Mouse (Mus musculus): ENCODE measurements around the gene Iscu. TPM values are rescaled to one million over a fixed set of nuclear protein-coding genes. Genes with fewer than 3 reads are reported as not detected.
"Not testable (repeated sequence)": the region's sequence is repeated elsewhere in the genome, so short reads cannot be mapped to it uniquely, and the experiment has no call there.

Gene Iscu
- polyA plus RNA-seq, 1 experiment from 2014 or later, result 101 TPM

DNA sequence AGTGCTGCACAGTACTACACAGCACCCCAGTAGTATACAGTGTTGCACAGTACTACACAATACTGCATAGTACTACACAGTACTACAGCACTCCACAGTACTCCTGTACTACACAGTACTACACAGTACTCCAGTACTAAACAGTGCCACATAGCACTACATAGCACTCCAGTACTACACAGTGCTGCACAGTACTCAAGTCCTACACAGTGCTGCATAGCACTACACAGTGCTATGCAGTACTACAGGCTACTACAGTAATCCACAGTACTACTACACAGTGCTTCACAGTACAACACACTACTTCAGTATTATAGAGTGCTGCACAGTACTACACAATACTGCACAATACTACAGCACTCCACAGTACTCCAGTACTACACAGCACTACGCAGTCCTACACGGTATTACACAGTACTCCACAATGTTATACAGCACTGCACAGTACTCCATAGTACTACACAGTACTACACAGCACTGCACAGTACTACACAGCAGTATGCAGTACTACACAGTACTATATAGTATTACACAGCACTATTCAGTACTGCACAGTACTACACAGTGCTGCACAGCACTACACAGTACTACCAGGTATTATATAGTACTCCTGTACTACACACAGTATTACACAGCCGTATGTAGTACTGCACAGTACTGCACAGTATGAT, 7.7 kb downstream of the Iscu start:
- 98% methylated on average over 3 of the region's 3 CpGs for WGBS
- Histone ChIP-seq H3K27ac (ENCODE audit: low read depth, low read length) (no peak overlapping the region), H3K9ac (ENCODE audit: low read length) (no peak overlapping the region), H3K27me3 (replicated peaks; ENCODE audit: control insufficient read depth, insufficient read depth, low read length) (no peaks in the 10 kb centered on the region), H3K9me3 (replicated peaks; ENCODE audit: control insufficient read depth, low read length) (no peaks in the 10 kb centered on the region), H3K4me1 (ENCODE audit: control insufficient read depth, insufficient read depth, low read length) (no peaks in the 10 kb centered on the region), H3K36me3 (ENCODE audit: control insufficient read depth, insufficient read depth, low read length) (peaks cover 29% of the 10 kb centered on the region), H3K4me2 (ENCODE audit: low read length) (no peak overlapping the region), H3K4me3 (ENCODE audit: low read depth, low read length) (no peak overlapping the region)
- DNase-seq (ENCODE audit: low spot score) (no peak), ATAC-seq (no peak)

DNA sequence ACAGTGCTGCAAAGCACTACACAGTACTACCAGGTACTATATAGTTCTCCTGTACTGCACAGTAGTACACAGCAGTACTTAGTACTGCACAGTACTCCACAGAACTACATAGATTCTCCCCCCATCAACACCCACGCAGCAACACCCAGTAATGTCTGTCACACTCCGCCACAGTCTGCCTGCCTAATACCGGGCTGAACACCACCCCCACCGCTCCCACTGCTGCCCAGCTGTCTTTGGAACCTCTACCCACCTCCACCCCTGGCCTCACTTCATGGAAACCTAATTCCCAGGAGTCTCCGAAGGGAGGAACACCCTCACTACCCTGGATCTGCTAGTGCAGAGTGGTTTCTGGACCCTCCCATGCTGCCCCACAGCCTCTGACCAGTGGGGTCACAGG, 8.2 kb downstream of the Iscu start:
- WGBS, result 89% methylated on average over 5 of the region's 5 CpGs
- Histone ChIP-seq H3K9me3 (replicated peaks; ENCODE audit: control insufficient read depth, low read length) (no peaks in the 10 kb centered on the region), H3K4me1 (ENCODE audit: control insufficient read depth, insufficient read depth, low read length) (no peaks in the 10 kb centered on the region), H3K9ac (ENCODE audit: low read length) (no peak overlapping the region), H3K4me2 (ENCODE audit: low read length) (no peak overlapping the region), H3K27me3 (replicated peaks; ENCODE audit: control insufficient read depth, insufficient read depth, low read length) (no peaks in the 10 kb centered on the region), H3K4me3 (ENCODE audit: low read depth, low read length) (no peak overlapping the region), H3K36me3 (ENCODE audit: control insufficient read depth, insufficient read depth, low read length) (peaks cover 24% of the 10 kb centered on the region), H3K27ac (ENCODE audit: low read depth, low read length) (no peak overlapping the region)
- DNase-seq (ENCODE audit: low spot score) (no peak), ATAC-seq (no peak)

DNA sequence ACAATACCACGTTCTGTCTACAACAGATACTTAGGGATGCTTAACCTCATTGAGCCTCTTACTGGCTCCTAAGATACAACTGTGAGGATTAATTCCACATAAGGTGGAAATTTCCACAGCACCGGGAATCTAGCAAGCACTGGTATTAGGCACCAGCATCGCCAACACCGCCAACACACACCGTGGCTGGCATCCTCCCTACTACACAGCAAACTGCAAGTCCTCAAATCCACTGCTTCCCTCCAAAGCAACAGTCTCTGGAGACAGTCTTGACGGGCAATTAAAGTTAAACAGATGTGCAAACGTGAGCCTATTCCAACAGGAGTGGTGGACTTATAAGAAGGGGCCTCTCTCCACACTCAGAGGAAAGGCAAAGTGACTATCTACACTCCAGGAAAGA, 8.7 kb downstream of the Iscu start:
- Histone ChIP-seq H3K36me3 (ENCODE audit: control insufficient read depth, insufficient read depth, low read length) (peaks cover 19% of the 10 kb centered on the region), H3K27ac (ENCODE audit: low read depth, low read length) (no peak overlapping the region), H3K27me3 (replicated peaks; ENCODE audit: control insufficient read depth, insufficient read depth, low read length) (no peaks in the 10 kb centered on the region), H3K4me1 (ENCODE audit: control insufficient read depth, insufficient read depth, low read length) (no peaks in the 10 kb centered on the region), H3K9me3 (replicated peaks; ENCODE audit: control insufficient read depth, low read length) (no peaks in the 10 kb centered on the region), H3K4me3 (ENCODE audit: low read depth, low read length) (no peak overlapping the region), H3K4me2 (ENCODE audit: low read length) (no peak overlapping the region), H3K9ac (ENCODE audit: low read length) (no peak overlapping the region)
- WGBS, result 83% methylated on average over 7 of the region's 7 CpGs
- DNase-seq (ENCODE audit: low spot score) (no peak), ATAC-seq (no peak)

DNA sequence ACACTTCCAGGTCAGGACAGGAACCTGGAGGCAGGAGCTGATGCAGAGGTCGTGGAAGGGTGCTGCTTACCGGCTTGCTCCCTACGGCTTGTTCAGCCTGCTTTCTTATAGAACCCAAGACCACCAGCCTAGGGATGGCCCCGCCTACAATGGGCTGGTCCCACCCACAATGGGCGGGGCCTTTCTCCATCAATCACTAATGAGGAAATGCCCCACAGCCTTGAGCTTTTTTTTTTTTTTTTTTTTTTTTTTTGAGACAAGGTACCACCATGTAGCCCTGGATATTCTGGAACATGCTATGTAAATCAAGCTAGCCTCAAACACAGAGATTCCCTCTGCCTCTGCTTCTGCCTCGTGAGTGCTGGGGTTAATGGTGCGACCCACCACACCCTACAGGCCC, 9.3 kb downstream of the Iscu start:
- Histone ChIP-seq H3K36me3 (ENCODE audit: control insufficient read depth, insufficient read depth, low read length) (peaks cover 13% of the 10 kb centered on the region), H3K27me3 (replicated peaks; ENCODE audit: control insufficient read depth, insufficient read depth, low read length) (no peaks in the 10 kb centered on the region), H3K9ac (ENCODE audit: low read length) (no peak overlapping the region), H3K9me3 (replicated peaks; ENCODE audit: control insufficient read depth, low read length) (no peaks in the 10 kb centered on the region), H3K4me1 (ENCODE audit: control insufficient read depth, insufficient read depth, low read length) (no peaks in the 10 kb centered on the region), H3K4me3 (ENCODE audit: low read depth, low read length) (no peak overlapping the region), H3K4me2 (ENCODE audit: low read length) (no peak overlapping the region), H3K27ac (ENCODE audit: low read depth, low read length) (no peak overlapping the region)
- 85% methylated on average over 7 of the region's 7 CpGs for WGBS
- ATAC-seq (no peak), DNase-seq (ENCODE audit: low spot score) (no peak)

DNA sequence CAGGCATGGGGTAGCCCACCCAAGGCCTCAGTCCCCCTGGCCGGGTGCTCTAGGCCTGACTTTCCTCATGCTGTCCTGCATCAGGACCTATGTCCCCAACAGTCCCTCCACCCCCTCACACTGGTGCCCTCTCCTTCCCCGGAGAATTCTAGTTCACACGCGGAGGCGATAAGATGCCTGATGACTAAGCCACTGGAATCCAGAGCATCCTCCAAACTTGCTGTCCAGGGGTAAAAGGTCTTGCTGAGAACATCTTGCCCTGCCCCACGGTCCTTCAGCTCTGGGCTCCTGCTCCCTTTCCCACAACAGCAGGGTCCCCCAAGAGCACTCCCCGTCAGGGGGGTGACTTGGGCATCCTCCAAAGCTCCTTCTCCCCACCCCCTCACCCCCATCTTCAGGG, 10.1 kb downstream of the Iscu start:
- 86% methylated on average over 7 of the region's 7 CpGs for WGBS
- no peak overlapping the region for H3K4me3 ChIP-seq (ENCODE audit: low read depth, low read length)
- no peaks in the 10 kb centered on the region for H3K27me3 ChIP-seq (replicated peaks; ENCODE audit: control insufficient read depth, insufficient read depth, low read length)
- H3K9ac ChIP-seq (ENCODE audit: low read length), result no peak overlapping the region
- peaks cover 9% of the 10 kb centered on the region for H3K36me3 ChIP-seq (ENCODE audit: control insufficient read depth, insufficient read depth, low read length)
- DNase-seq (ENCODE audit: low spot score), result no peak
- H3K4me2 ChIP-seq (ENCODE audit: low read length), result no peak overlapping the region
- no peaks in the 10 kb centered on the region for H3K9me3 ChIP-seq (replicated peaks; ENCODE audit: control insufficient read depth, low read length)
- no peak for ATAC-seq
- no peak overlapping the region for H3K27ac ChIP-seq (ENCODE audit: low read depth, low read length)
- no peaks in the 10 kb centered on the region for H3K4me1 ChIP-seq (ENCODE audit: control insufficient read depth, insufficient read depth, low read length)

DNA sequence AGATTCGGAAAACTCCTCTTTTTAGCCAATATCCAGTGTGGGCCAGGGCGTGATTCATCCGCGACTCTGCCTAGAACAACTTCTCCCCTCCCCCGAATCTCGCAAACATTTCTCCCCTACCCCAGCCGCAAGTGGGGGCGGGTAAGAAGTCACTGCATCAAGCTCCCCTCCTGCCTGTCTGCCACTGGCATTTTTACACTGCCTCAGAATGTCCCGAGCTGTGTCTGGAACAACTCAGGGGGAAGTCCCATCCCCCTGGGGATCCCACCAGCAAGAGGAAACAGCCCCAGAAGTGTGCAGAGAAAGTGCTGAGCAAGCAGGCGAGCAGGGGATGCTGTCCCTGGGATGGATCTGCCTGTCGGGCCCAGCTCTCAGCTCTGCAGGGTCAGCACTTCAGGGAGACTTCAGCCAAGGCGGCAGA, 11.0 kb downstream of the Iscu start:
- WGBS, result 17% methylated on average over 12 of the region's 12 CpGs

DNA sequence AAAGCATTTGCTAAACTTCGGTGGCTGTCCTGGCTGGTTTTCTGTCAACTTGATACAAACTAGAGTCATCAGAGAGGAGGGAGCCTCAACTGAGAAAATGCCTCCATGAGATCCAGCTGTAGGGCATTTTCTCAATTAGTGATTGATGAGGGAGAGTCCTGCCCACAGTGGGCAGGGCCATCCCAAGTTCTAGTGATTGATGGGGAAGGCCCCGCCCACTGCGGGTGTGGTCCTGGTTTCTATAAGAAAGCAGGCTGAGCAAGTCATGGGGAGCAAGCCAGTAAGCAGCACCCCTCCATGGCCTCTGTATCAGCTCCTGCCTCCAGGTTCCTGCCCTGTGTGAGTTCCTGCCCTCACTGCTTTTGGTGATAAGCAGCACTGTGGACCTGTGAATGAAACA, 11.6 kb downstream of the Iscu start:
- H3K4me1 ChIP-seq (ENCODE audit: control insufficient read depth, insufficient read depth, low read length); ATAC-seq: not testable (repeated sequence)
- WGBS, result 27% methylated on average over 3 of the region's 3 CpGs

More for the DNA sequence above, 11.0 kb downstream of the Iscu start:
- H3K36me3 ChIP-seq (ENCODE audit: control insufficient read depth, insufficient read depth, low read length), result peaks cover 3% of the 10 kb centered on the region
- no peak overlapping the region for H3K4me3 ChIP-seq (ENCODE audit: low read depth, low read length)
- H3K9ac ChIP-seq (ENCODE audit: low read length), result no peak overlapping the region
- DNase-seq (ENCODE audit: low spot score), result no peak
- no peak overlapping the region for H3K4me2 ChIP-seq (ENCODE audit: low read length)
- H3K9me3 ChIP-seq (replicated peaks; ENCODE audit: control insufficient read depth, low read length), result no peaks in the 10 kb centered on the region
- H3K27me3 ChIP-seq (replicated peaks; ENCODE audit: control insufficient read depth, insufficient read depth, low read length), result no peaks in the 10 kb centered on the region
- H3K4me1 ChIP-seq (ENCODE audit: control insufficient read depth, insufficient read depth, low read length), result no peaks in the 10 kb centered on the region
- H3K27ac ChIP-seq (ENCODE audit: low read depth, low read length), result no peak overlapping the region
- ATAC-seq, result no peak

DNA sequence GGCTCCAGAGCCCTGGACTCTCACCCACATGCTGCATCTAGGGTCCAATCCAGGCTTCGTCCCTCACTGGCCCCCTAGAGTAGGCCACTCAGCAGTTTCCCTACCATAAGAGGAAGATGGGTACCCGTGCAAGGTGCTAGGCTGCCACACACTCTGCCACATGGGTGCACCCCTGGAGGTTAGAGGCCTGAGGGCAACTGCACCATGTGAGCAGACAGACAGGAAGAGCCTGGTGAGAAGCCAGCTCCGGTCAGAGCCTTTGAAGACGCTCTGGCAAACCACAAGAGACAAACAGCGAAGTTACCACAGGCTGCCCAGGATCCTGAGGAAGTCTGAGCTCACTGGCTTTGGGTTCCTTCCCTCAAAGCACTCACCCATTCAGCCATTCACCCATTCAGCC, 14.4 kb downstream of the Iscu start:
- Histone ChIP-seq H3K36me3 (ENCODE audit: control insufficient read depth, insufficient read depth, low read length) (no peaks in the 10 kb centered on the region), H3K4me2 (ENCODE audit: low read length) (no peak overlapping the region), H3K4me1 (ENCODE audit: control insufficient read depth, insufficient read depth, low read length) (no peaks in the 10 kb centered on the region), H3K4me3 (ENCODE audit: low read depth, low read length) (no peak overlapping the region), H3K27ac (ENCODE audit: low read depth, low read length) (no peak overlapping the region), H3K27me3 (replicated peaks; ENCODE audit: control insufficient read depth, insufficient read depth, low read length) (no peaks in the 10 kb centered on the region), H3K9me3 (replicated peaks; ENCODE audit: control insufficient read depth, low read length) (no peaks in the 10 kb centered on the region), H3K9ac (ENCODE audit: low read length) (no peak overlapping the region)
- ATAC-seq (no peak), DNase-seq (ENCODE audit: low spot score) (no peak)
- 85% methylated on average over 5 of the region's 5 CpGs for WGBS

More for the DNA sequence above, 11.6 kb downstream of the Iscu start:
- H3K4me3 ChIP-seq (ENCODE audit: low read depth, low read length); DNase-seq (ENCODE audit: low spot score); H3K27ac ChIP-seq (ENCODE audit: low read depth, low read length); H3K36me3 ChIP-seq (ENCODE audit: control insufficient read depth, insufficient read depth, low read length); H3K27me3 ChIP-seq (replicated peaks; ENCODE audit: control insufficient read depth, insufficient read depth, low read length); H3K9ac ChIP-seq (ENCODE audit: low read length); H3K4me2 ChIP-seq (ENCODE audit: low read length); H3K9me3 ChIP-seq (replicated peaks; ENCODE audit: control insufficient read depth, low read length): not testable (repeated sequence)

DNA sequence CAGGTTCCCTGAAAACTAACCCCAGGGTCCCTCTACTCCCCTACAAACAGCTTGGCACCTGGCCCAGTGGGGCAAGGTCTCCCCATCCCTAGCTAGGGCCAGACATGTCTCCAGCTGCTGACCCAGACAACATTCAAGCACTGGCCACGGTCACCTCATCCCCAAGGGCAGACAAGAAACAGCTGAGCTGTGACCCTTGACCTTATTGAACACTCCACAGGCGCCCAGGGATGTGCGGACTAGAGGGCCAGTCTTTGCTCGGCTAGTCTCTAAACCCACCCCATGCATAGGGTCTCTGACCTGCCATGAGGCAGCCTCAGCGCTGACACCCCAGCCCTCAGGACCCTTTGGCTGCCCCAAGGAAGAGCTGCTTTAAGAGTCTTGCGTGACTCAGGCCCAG, 16.1 kb downstream of the Iscu start:
- H3K4me3 ChIP-seq (ENCODE audit: low read depth, low read length), result no peak overlapping the region
- no peaks in the 10 kb centered on the region for H3K4me1 ChIP-seq (ENCODE audit: control insufficient read depth, insufficient read depth, low read length)
- H3K36me3 ChIP-seq (ENCODE audit: control insufficient read depth, insufficient read depth, low read length), result no peaks in the 10 kb centered on the region
- DNase-seq (ENCODE audit: low spot score) (no peak), ATAC-seq (no peak)
- H3K27me3 ChIP-seq (replicated peaks; ENCODE audit: control insufficient read depth, insufficient read depth, low read length), result no peaks in the 10 kb centered on the region
- no peak overlapping the region for H3K4me2 ChIP-seq (ENCODE audit: low read length)
- no peak overlapping the region for H3K9ac ChIP-seq (ENCODE audit: low read length)
- H3K27ac ChIP-seq (ENCODE audit: low read depth, low read length), result no peak overlapping the region
- 48% methylated on average over 6 of the region's 6 CpGs for WGBS
- H3K9me3 ChIP-seq (replicated peaks; ENCODE audit: control insufficient read depth, low read length), result no peaks in the 10 kb centered on the region

Measured in forebrain, embryonic 14.5 days (tissue).